8 mouse cellular contexts compared by ENCODE assay signal in genomic region chr8:85059879-85060616, GRCm38 (mm10). TPM values are rescaled to one million over a fixed set of nuclear protein-coding genes. Genes with fewer than 3 reads are reported as not detected.
A peak's percentile ranks its signal among the peaks of the same experiment; 100 is the strongest.
DNase-seq lines count a peak whose midpoint lies in the region; ATAC-seq and TF ChIP-seq lines count a peak whose summit lies in the region.

Fbxw9 (plus strand) TSS chr8:85060055.

- H3K4me1 ChIP-seq in bone marrow macrophage, adult 2 months (ENCODE audit: control insufficient read depth, insufficient read depth, low read length) = peaks cover 5% of the 10 kb centered on the region
- no peaks in the 10 kb centered on the region; the same call in 1 of the 2 replicates for H3K4me1 ChIP-seq in embryonic fibroblast, embryonic 13.5 days (ENCODE audit: control insufficient read depth, insufficient read depth, low read length)
- peaks cover 15% of the 10 kb centered on the region for H3K4me1 ChIP-seq in heart, embryonic 10.5 days
- H3K4me1 ChIP-seq in kidney, embryonic 16.5 days (ENCODE audit: insufficient read depth, low read length) = peaks cover 8% of the 10 kb centered on the region
- H3K4me1 ChIP-seq in liver, adult 2 months (ENCODE audit: control insufficient read depth, insufficient read depth, low read length) = peaks cover 17% of the 10 kb centered on the region

- H3K9me3 ChIP-seq in heart, embryonic 10.5 days = no peaks in the 10 kb centered on the region
- H3K9me3 ChIP-seq in kidney, embryonic 16.5 days (ENCODE audit: low read length) = no peaks in the 10 kb centered on the region

- H3K27ac ChIP-seq in bone marrow macrophage, adult 2 months (ENCODE audit: insufficient read depth, low read depth, low read length) = no peak within 1 kb of the TSS
- peak within 1 kb of the TSS; percentile 55; the same call in 1 of the 2 replicates for H3K27ac ChIP-seq in embryonic fibroblast, embryonic 13.5 days (ENCODE audit: insufficient read depth, low read length)
- H3K27ac ChIP-seq in heart, embryonic 10.5 days = peak within 1 kb of the TSS; percentile 78
- no peak within 1 kb of the TSS for H3K27ac ChIP-seq in kidney, embryonic 16.5 days (ENCODE audit: low read length)
- peak within 1 kb of the TSS; percentile 25 for H3K27ac ChIP-seq in liver, adult 2 months (replicated peaks; ENCODE audit: insufficient read depth, low read depth, low read length)

- peak; percentile 93 for DNase-seq in A20 (ENCODE audit: low read depth, low spot score)
- peak; percentile 94 for DNase-seq in heart, embryonic 10.5 days (ENCODE audit: low spot score)
- DNase-seq in liver, adult 2 months (ENCODE audit: extremely low read depth, low read depth, low spot score) = peak; percentile 89
- DNase-seq in splenic B cell, adult 2 months (ENCODE audit: low read depth, low spot score) = peak; percentile 93

- peak within 1 kb of the TSS; percentile 20 for H3ac ChIP-seq in myocyte (ENCODE audit: control insufficient read depth, insufficient read length)

- no peaks in the 10 kb centered on the region for H3K27me3 ChIP-seq in heart, embryonic 10.5 days (ENCODE audit: insufficient read depth, poor library complexity, severe bottlenecking)
- H3K27me3 ChIP-seq in kidney, embryonic 16.5 days (ENCODE audit: insufficient read depth, low read length) = no peaks in the 10 kb centered on the region
- H3K27me3 ChIP-seq in liver, adult 2 months (ENCODE audit: control insufficient read depth, insufficient read depth, low read length) = no peaks in the 10 kb centered on the region
- no peaks in the 10 kb centered on the region for H3K27me3 ChIP-seq in myocyte (ENCODE audit: control insufficient read depth, insufficient read depth, insufficient read length)
- H3K27me3 ChIP-seq in splenic B cell, adult 2 months (ENCODE audit: control insufficient read depth, insufficient read depth, low read length, poor library complexity, severe bottlenecking) = no peaks in the 10 kb centered on the region

- peak; percentile 93 for ATAC-seq in kidney, embryonic 16.5 days (ENCODE audit: low FRiP score, low TSS enrichment)

- WGBS in heart, embryonic 10.5 days = under 1% methylated on average over 52 of the region's 53 CpGs
- under 1% methylated on average over 52 of the region's 53 CpGs for WGBS in kidney, embryonic 16.5 days
- WGBS in liver, adult 2 months = under 1% methylated on average over 53 of the region's 53 CpGs

- no peak for TF ChIP-seq CTCF in bone marrow macrophage, adult 2 months (IDR thresholded peaks at IDR 0.05; ENCODE audit: low read depth, low read length)
- no peak for TF ChIP-seq CTCF in embryonic fibroblast, embryonic 13.5 days (IDR thresholded peaks at IDR 0.05; ENCODE audit: borderline replicate concordance, insufficient read depth, low read length)
- no peak for TF ChIP-seq CTCF in liver, adult 2 months (IDR thresholded peaks at IDR 0.05; ENCODE audit: low read depth, low read length)

- peak within 1 kb of the TSS; percentile 95 for H3K4me2 ChIP-seq in kidney, embryonic 16.5 days (replicated peaks; ENCODE audit: low read depth, low read length)
- H3K4me2 ChIP-seq in myocyte (ENCODE audit: low read depth) = peak within 1 kb of the TSS; percentile 73

- H3K79me2 ChIP-seq in liver, adult 2 months (ENCODE audit: control insufficient read depth, insufficient read depth, low read length) = no peaks in the 10 kb centered on the region
- no peaks in the 10 kb centered on the region for H3K79me2 ChIP-seq in myocyte (ENCODE audit: control insufficient read depth, insufficient read depth)

- H3K36me3 ChIP-seq in heart, embryonic 10.5 days = peaks cover 35% of the 10 kb centered on the region
- peaks cover 18% of the 10 kb centered on the region for H3K36me3 ChIP-seq in kidney, embryonic 16.5 days (ENCODE audit: insufficient read depth, low read length)
- H3K36me3 ChIP-seq in liver, adult 2 months (ENCODE audit: control insufficient read depth, insufficient read depth, low read length) = no peaks in the 10 kb centered on the region; the same call in 1 of the 2 replicates
- no peaks in the 10 kb centered on the region for H3K36me3 ChIP-seq in myocyte (ENCODE audit: control insufficient read depth, insufficient read depth)
- H3K36me3 ChIP-seq in splenic B cell, adult 2 months (ENCODE audit: control insufficient read depth, insufficient read depth, low read length, poor library complexity, severe bottlenecking) = peaks cover 2% of the 10 kb centered on the region

- H3K9ac ChIP-seq in kidney, embryonic 16.5 days (replicated peaks; ENCODE audit: low read length) = peak within 1 kb of the TSS; percentile 79
- peak within 1 kb of the TSS; percentile 55 for H3K9ac ChIP-seq in liver, adult 2 months (ENCODE audit: low read depth, low read length)

- peak within 1 kb of the TSS; percentile 85 for H3K4me3 ChIP-seq in bone marrow macrophage, adult 2 months (ENCODE audit: insufficient read depth, low read length)
- peak within 1 kb of the TSS; percentile 73 for H3K4me3 ChIP-seq in embryonic fibroblast, embryonic 13.5 days (ENCODE audit: insufficient read depth, low read length)
- H3K4me3 ChIP-seq in heart, embryonic 10.5 days = peak within 1 kb of the TSS; percentile 92
- peak within 1 kb of the TSS; percentile 95 for H3K4me3 ChIP-seq in kidney, embryonic 16.5 days (ENCODE audit: low read length)
- H3K4me3 ChIP-seq in liver, adult 2 months (ENCODE audit: insufficient read depth, low read depth, low read length) = peak within 1 kb of the TSS; percentile 61
- peak within 1 kb of the TSS; percentile 54 for H3K4me3 ChIP-seq in myocyte

- TF ChIP-seq POLR2A in bone marrow macrophage, adult 2 months (IDR thresholded peaks at IDR 0.05; ENCODE audit: borderline replicate concordance, low read depth, low read length) = no peak
- TF ChIP-seq POLR2A in embryonic fibroblast, embryonic 13.5 days (IDR thresholded peaks at IDR 0.05; ENCODE audit: low read depth, low read length) = peak; percentile 43
- peak; percentile 33; the same call in 1 of the 2 replicates for TF ChIP-seq POLR2A in liver, adult 2 months (IDR thresholded peaks at IDR 0.05; ENCODE audit: extremely low read depth, insufficient read depth, low read length)
- peak; percentile 28 for TF ChIP-seq POLR2A in myocyte (IDR thresholded peaks at IDR 0.05; ENCODE audit: insufficient read length, low read depth)

TF ChIP-seq in myocyte, 11 proteins besides CTCF, POLR2A, EP300 and RAD21:
- TF ChIP-seq MYOG (IDR thresholded peaks at IDR 0.05; ENCODE audit: control insufficient read depth in 1 of 3, insufficient read depth in 1 of 3, insufficient read length in 2 of 3, low read depth in 2 of 3) (peak in 1 of 3 experiments; percentile 29), POLR2AphosphoS2 (IDR thresholded peaks at IDR 0.05; ENCODE audit: insufficient read length, low read depth) (peak; percentile 67), E2F4 (IDR thresholded peaks at IDR 0.05; ENCODE audit: insufficient read depth) (no peak), MYOD1 (IDR thresholded peaks at IDR 0.05; ENCODE audit: control insufficient read depth in 1 of 3, insufficient read length in 2 of 3, low read depth in 2 of 3) (peak in 1 of 3 experiments; percentile 3)

RNA-seq across cellular contexts. Expression of gene Fbxw9, which starts in this region (rescaled TPM):
- polyA plus RNA-seq in bone marrow macrophage, adult 2 months (2012; ENCODE audit: insufficient read depth, insufficient read length, missing spikeins) = 10.2 and 11.8 TPM in 2 replicates
- 28.8 TPM in 2 replicates for polyA plus RNA-seq in embryonic fibroblast, embryonic 13.5 days (2011; ENCODE audit: insufficient read length, low read depth, missing spikeins)
- polyA plus RNA-seq in heart, embryonic 10.5 days (2016; fragmentation: Nextera tagmentation; extraction: Ambion mirVana) = 20.2 and 21.0 TPM in 2 replicates
- 34.6 and 37.3 TPM in 2 replicates for polyA plus RNA-seq in kidney, embryonic 16.5 days (2015; fragmentation: Nextera tagmentation; extraction: Ambion mirVana)
- total RNA-seq in liver, adult 2 months (2014; rRNA removed) = 19.9 and 21.9 TPM in 2 replicates
- polyA plus RNA-seq in liver, adult 2 months (2012; rRNA removed) = 55.2 and 75.4 TPM in 2 replicates
- polyA plus RNA-seq in myocyte (2012; fragmentation: generic; extraction: Trizol) = 26.8 TPM

Comparison
In these comparisons a context has a peak if more than half of its experiments do, and no peak if none do; other contexts are left out.
1. H3K27ac ChIP-seq: peak in embryonic fibroblast, embryonic 13.5 days (single experiment), heart, embryonic 10.5 days (single experiment) and liver, adult 2 months (single experiment); none in bone marrow macrophage, adult 2 months (single experiment) and kidney, embryonic 16.5 days (single experiment).
2. Peak in every context shown above with its lines, with median percentiles within 50 percentile points of each other: DNase-seq and H3K4me3 ChIP-seq.